Mouse (Mus musculus): ENCODE data around the gene Fryl. TPM values are rescaled to one million over a fixed set of nuclear protein-coding genes. Genes with fewer than 3 reads are reported as not detected.

The Fryl gene
- polyA plus RNA-seq, 1 experiment from 2014 or later, result 20.8 TPM

- WGBS, result 46% methylated on average over 2 of the region's 2 CpGs
- H3K9me3 ChIP-seq (ENCODE audit: control insufficient read depth, low read length), result no peaks in the 10 kb centered on the region
- H3K9ac ChIP-seq (ENCODE audit: low read length), result no peak overlapping the region
- ATAC-seq (ENCODE audit: low FRiP score, low TSS enrichment), result no peak
- H3K27ac ChIP-seq (replicated peaks), result no peak overlapping the region
- H3K27me3 ChIP-seq (ENCODE audit: control insufficient read depth, insufficient read depth, low read length), result no peaks in the 10 kb centered on the region
- H3K4me2 ChIP-seq (replicated peaks; ENCODE audit: low read depth), result no peak overlapping the region
- H3K4me1 ChIP-seq (replicated peaks; ENCODE audit: control insufficient read depth, insufficient read depth), result no peaks in the 10 kb centered on the region
- no peak for DNase-seq (ENCODE audit: low spot score)
- H3K4me3 ChIP-seq (ENCODE audit: low read depth, low read length), result no peak overlapping the region
- TF ChIP-seq CTCF (IDR thresholded peaks at IDR 0.05; ENCODE audit: low read depth) (no peak), EP300 (optimal IDR thresholded peaks at IDR 0.05) (no peak)
- H3K36me3 ChIP-seq (ENCODE audit: control insufficient read depth, insufficient read depth, low read length), result no peaks in the 10 kb centered on the region
These were observed 261.5 kb downstream of the Fryl start for GRCm38 (mm10) chr5:72994928-72995327.

DNA sequence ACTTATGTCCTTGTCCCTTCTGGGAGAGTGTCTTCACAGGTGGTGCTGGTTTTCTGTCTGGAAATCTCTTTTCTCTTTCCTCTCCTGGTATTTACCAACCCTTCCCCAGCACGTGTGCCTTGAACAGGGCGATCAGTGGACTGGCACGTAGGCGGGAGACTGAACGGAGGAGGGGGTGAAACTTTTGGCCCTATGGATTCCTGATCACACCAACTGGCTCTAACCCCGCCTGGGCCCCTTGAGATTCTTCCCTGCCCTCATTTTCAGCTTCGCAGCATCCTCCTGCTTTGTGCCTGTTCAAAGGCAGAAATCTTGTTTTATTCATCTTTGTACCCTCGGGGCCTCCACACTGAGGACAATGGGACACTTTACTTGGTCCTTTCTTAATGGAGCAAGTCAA is 262.0 kb downstream of the Fryl start:
- H3K9ac ChIP-seq (ENCODE audit: low read length), result no peak overlapping the region
- no peak overlapping the region for H3K27ac ChIP-seq (replicated peaks)
- no peaks in the 10 kb centered on the region for H3K4me1 ChIP-seq (replicated peaks; ENCODE audit: control insufficient read depth, insufficient read depth)
- DNase-seq (ENCODE audit: low spot score) (no peak), ATAC-seq (ENCODE audit: low FRiP score, low TSS enrichment) (no peak)
- no peak for TF ChIP-seq EP300 (optimal IDR thresholded peaks at IDR 0.05)
- no peak for TF ChIP-seq CTCF (IDR thresholded peaks at IDR 0.05; ENCODE audit: low read depth)
- H3K36me3 ChIP-seq (ENCODE audit: control insufficient read depth, insufficient read depth, low read length), result no peaks in the 10 kb centered on the region
- no peaks in the 10 kb centered on the region for H3K27me3 ChIP-seq (ENCODE audit: control insufficient read depth, insufficient read depth, low read length)
- WGBS, result 82% methylated on average over 8 of the region's 8 CpGs
- no peak overlapping the region for H3K4me3 ChIP-seq (ENCODE audit: low read depth, low read length)
- H3K9me3 ChIP-seq (ENCODE audit: control insufficient read depth, low read length), result no peaks in the 10 kb centered on the region
- H3K4me2 ChIP-seq (replicated peaks; ENCODE audit: low read depth), result no peak overlapping the region

- H3K4me1 ChIP-seq (replicated peaks; ENCODE audit: control insufficient read depth, insufficient read depth), result no peaks in the 10 kb centered on the region
- 86% methylated on average over 1 of the region's 1 CpGs for WGBS
- no peak overlapping the region for H3K9ac ChIP-seq (ENCODE audit: low read length)
- ATAC-seq (ENCODE audit: low FRiP score, low TSS enrichment) (no peak), DNase-seq (ENCODE audit: low spot score) (no peak)
- no peaks in the 10 kb centered on the region for H3K36me3 ChIP-seq (ENCODE audit: control insufficient read depth, insufficient read depth, low read length)
- no peaks in the 10 kb centered on the region for H3K9me3 ChIP-seq (ENCODE audit: control insufficient read depth, low read length)
- H3K4me2 ChIP-seq (replicated peaks; ENCODE audit: low read depth), result no peak overlapping the region
- no peaks in the 10 kb centered on the region for H3K27me3 ChIP-seq (ENCODE audit: control insufficient read depth, insufficient read depth, low read length)
- no peak for TF ChIP-seq EP300 (optimal IDR thresholded peaks at IDR 0.05)
- H3K27ac ChIP-seq (replicated peaks), result no peak overlapping the region
- H3K4me3 ChIP-seq (ENCODE audit: low read depth, low read length), result no peak overlapping the region
These were observed 263.9 kb downstream of the Fryl start for GRCm38 (mm10) chr5:72992474-72992873.

DNA sequence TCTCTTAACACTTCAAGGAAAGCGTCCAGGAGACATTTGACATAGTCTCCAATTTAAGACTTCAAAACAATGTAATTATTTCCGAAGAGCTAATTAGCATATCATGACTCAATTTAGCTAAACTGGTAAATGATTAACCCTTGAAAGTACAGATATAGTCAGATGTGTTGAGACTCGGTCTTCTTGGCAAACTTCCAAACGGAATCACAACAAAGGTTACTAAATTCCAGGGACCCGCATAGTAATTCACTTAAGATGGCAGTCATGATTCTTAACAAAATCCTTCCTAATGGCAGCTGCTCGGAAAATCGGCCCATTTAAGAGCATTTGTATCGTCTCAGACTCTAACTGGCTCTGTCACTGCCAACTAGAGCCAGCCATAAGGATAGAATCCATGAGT is 266.7 kb downstream of the Fryl start:
- TF ChIP-seq EP300 (optimal IDR thresholded peaks at IDR 0.05), result no peak
- TF ChIP-seq CTCF (IDR thresholded peaks at IDR 0.05; ENCODE audit: low read depth), result no peak
- Histone ChIP-seq H3K4me3 (ENCODE audit: low read depth, low read length) (no peak overlapping the region), H3K9ac (ENCODE audit: low read length) (no peak overlapping the region), H3K4me1 (replicated peaks; ENCODE audit: control insufficient read depth, insufficient read depth) (no peaks in the 10 kb centered on the region), H3K27me3 (ENCODE audit: control insufficient read depth, insufficient read depth, low read length) (no peaks in the 10 kb centered on the region), H3K27ac (replicated peaks) (no peak overlapping the region), H3K4me2 (replicated peaks; ENCODE audit: low read depth) (no peak overlapping the region), H3K36me3 (ENCODE audit: control insufficient read depth, insufficient read depth, low read length) (no peaks in the 10 kb centered on the region), H3K9me3 (ENCODE audit: control insufficient read depth, low read length) (no peaks in the 10 kb centered on the region)
- ATAC-seq (ENCODE audit: low FRiP score, low TSS enrichment), result no peak
- WGBS, result 64% methylated on average over 8 of the region's 8 CpGs
- DNase-seq (ENCODE audit: low spot score), result no peak

- Histone ChIP-seq H3K27me3 (ENCODE audit: control insufficient read depth, insufficient read depth, low read length) (no peaks in the 10 kb centered on the region), H3K4me3 (ENCODE audit: low read depth, low read length) (no peak overlapping the region), H3K9me3 (ENCODE audit: control insufficient read depth, low read length) (no peaks in the 10 kb centered on the region), H3K9ac (ENCODE audit: low read length) (no peak overlapping the region), H3K4me2 (replicated peaks; ENCODE audit: low read depth) (no peak overlapping the region), H3K4me1 (replicated peaks; ENCODE audit: control insufficient read depth, insufficient read depth) (no peaks in the 10 kb centered on the region), H3K36me3 (ENCODE audit: control insufficient read depth, insufficient read depth, low read length) (no peaks in the 10 kb centered on the region), H3K27ac (replicated peaks) (no peak overlapping the region)
- WGBS, result 77% methylated on average over 7 of the region's 7 CpGs
- no peak for TF ChIP-seq CTCF (IDR thresholded peaks at IDR 0.05; ENCODE audit: low read depth)
- TF ChIP-seq EP300 (optimal IDR thresholded peaks at IDR 0.05), result no peak
- no peak for DNase-seq (ENCODE audit: low spot score)
- no peak for ATAC-seq (ENCODE audit: low FRiP score, low TSS enrichment)
These were observed 268.6 kb downstream of the Fryl start for GRCm38 (mm10) chr5:72987786-72988185.

DNA sequence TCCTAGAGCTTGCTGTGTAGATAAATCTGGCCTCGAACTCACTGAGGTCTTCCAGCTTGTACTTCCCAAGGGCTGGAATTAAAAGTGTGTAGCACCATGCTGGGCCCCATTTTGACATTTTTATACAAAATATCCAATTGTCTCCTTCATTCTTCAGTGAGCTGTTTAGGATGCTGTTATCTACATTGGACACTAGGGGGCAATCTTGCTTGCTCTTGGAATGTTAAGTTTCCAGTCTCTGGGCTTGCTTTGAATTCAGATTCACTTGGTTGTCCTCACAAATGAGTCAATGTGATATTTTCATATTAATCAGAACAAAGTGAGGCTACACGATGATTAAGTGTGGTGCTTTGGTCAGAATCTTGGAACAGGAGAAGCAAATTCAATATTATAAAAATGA is 272.3 kb downstream of the Fryl start:
- Histone ChIP-seq H3K9me3 (ENCODE audit: control insufficient read depth, low read length) (no peaks in the 10 kb centered on the region), H3K9ac (ENCODE audit: low read length) (no peak overlapping the region), H3K4me3 (ENCODE audit: low read depth, low read length) (no peak overlapping the region), H3K4me1 (replicated peaks; ENCODE audit: control insufficient read depth, insufficient read depth) (no peaks in the 10 kb centered on the region), H3K36me3 (ENCODE audit: control insufficient read depth, insufficient read depth, low read length) (0 out of 2 replicates have a peak, but pooled peaks cover 2% of the 10 kb centered on the region), H3K4me2 (replicated peaks; ENCODE audit: low read depth) (no peak overlapping the region), H3K27me3 (ENCODE audit: control insufficient read depth, insufficient read depth, low read length) (no peaks in the 10 kb centered on the region), H3K27ac (replicated peaks) (no peak overlapping the region)
- 4% methylated on average over 2 of the region's 2 CpGs for WGBS
- DNase-seq (ENCODE audit: low spot score), result no peak
- no peak for TF ChIP-seq EP300 (optimal IDR thresholded peaks at IDR 0.05)
- peak; percentile 92 for TF ChIP-seq CTCF (IDR thresholded peaks at IDR 0.05; ENCODE audit: low read depth)
- ATAC-seq (ENCODE audit: low FRiP score, low TSS enrichment), result no peak
